Mouse (Mus musculus) olfactory bulb, adult 2 months (tissue): ENCODE measurements at regions not wholly inside any gene's neighbourhood (a gene's known extent, or its start where the extent isn't known, plus 50 kb on each side); places are given as distances from the start of the nearest gene placed in this dataset.

Experiments used
- H3K27ac ChIP-seq: fragments of 200-500 bp; 2 replicates; pipeline ENCODE4 v1.5.1; 2012; ENCODE audit warnings: low read depth, low read length; ENCODE audit not compliant: insufficient read depth
- H3K4me1 ChIP-seq: fragments of 200-500 bp; 2 replicates; pipeline ENCODE4 v1.6.1; 2012; ENCODE audit warnings: low read length; ENCODE audit not compliant: control insufficient read depth, insufficient read depth
- H3K4me3 ChIP-seq: fragments of 200-500 bp; 2 replicates; pipeline ENCODE4 v1.5.1; 2012; ENCODE audit warnings: mild to moderate bottlenecking, low read depth, low read length, moderate library complexity; ENCODE audit not compliant: insufficient read depth
- CTCF ChIP-seq: fragments of 200-500 bp; IDR thresholded peaks from 2 replicates; pipeline ENCODE4 v1.5.1; 2012; ENCODE audit warnings: low read depth, mild to moderate bottlenecking, low read length, moderate library complexity; ENCODE audit not compliant: insufficient read depth
- POLR2A ChIP-seq: fragments of 200-500 bp; IDR thresholded peaks from 2 replicates; pipeline ENCODE4 v1.6.1; 2012; ENCODE audit warnings: mild to moderate bottlenecking, low read depth, low read length, moderate library complexity; ENCODE audit not compliant: insufficient read depth
- WGBS: fragments of 180-500 bp; shearing (Covaris S2); methylation state at CpG from one replicate; pipeline ENCODE4 v1.1.7; 2018; 5-methylcytosine and 5-hydroxymethylcytosine counted together

- H3K4me1 ChIP-seq = no peaks in the 10 kb centered on the region
- no peak for TF ChIP-seq CTCF
- no peak for TF ChIP-seq POLR2A
- WGBS = 54% methylated on average over 1 of the region's 1 CpGs
- no peak overlapping the region for H3K4me3 ChIP-seq
- no peak overlapping the region for H3K27ac ChIP-seq
Measured at GRCm38 (mm10) chr13:92967025-92967610, 122.6 kb downstream of the Mtx3 start.

- TF ChIP-seq CTCF (no peak), POLR2A (no peak)
- H3K27ac ChIP-seq = no peak overlapping the region
- WGBS = 97% methylated on average over 1 of the region's 1 CpGs
- H3K4me3 ChIP-seq = no peak overlapping the region
- H3K4me1 ChIP-seq = no peaks in the 10 kb centered on the region
Measured at GRCm38 (mm10) chr13:92969579-92969978, 125.0 kb downstream of the Mtx3 start.

GRCm38 (mm10) chr13:92972891-92973290 lies 128.3 kb downstream of the Mtx3 start:
- Histone ChIP-seq H3K4me3 (no peak overlapping the region), H3K4me1 (no peaks in the 10 kb centered on the region), H3K27ac (no peak overlapping the region)
- no peak for TF ChIP-seq CTCF
- no peak for TF ChIP-seq POLR2A
- 65% methylated on average over 5 of the region's 5 CpGs for WGBS

GRCm38 (mm10) chr13:92973791-92974190 lies 129.2 kb downstream of the Mtx3 start:
- Histone ChIP-seq H3K4me1 (no peaks in the 10 kb centered on the region), H3K27ac (no peak overlapping the region), H3K4me3 (no peak overlapping the region)
- 74% methylated on average over 4 of the region's 4 CpGs for WGBS
- TF ChIP-seq CTCF (no peak), POLR2A (no peak)

GRCm38 (mm10) chr13:92986719-92987553 lies 142.4 kb downstream of the Mtx3 start:
- H3K27ac ChIP-seq = no peak overlapping the region
- peak overlapping the region; percentile 17; the same call in 1 of the 2 replicates for H3K4me3 ChIP-seq
- H3K4me1 ChIP-seq = peaks cover 15% of the 10 kb centered on the region
- 43% methylated on average over 17 of the region's 17 CpGs for WGBS
- no peak for TF ChIP-seq POLR2A
- peak; percentile 83 for TF ChIP-seq CTCF

- H3K4me1 ChIP-seq = peaks cover 15% of the 10 kb centered on the region
- no peak overlapping the region for H3K4me3 ChIP-seq
- 90% methylated on average over 6 of the region's 6 CpGs for WGBS
- H3K27ac ChIP-seq = peak overlapping the region; percentile 67; the same call in 1 of the 2 replicates
- no peak for TF ChIP-seq CTCF
- TF ChIP-seq POLR2A = no peak
Measured at GRCm38 (mm10) chr13:92987691-92988090, 143.1 kb downstream of the Mtx3 start.

- Histone ChIP-seq H3K4me3 (no peak overlapping the region), H3K27ac (no peak overlapping the region), H3K4me1 (peaks cover 15% of the 10 kb centered on the region)
- no peak for TF ChIP-seq POLR2A
- no peak for TF ChIP-seq CTCF
- WGBS = 69% methylated on average over 9 of the region's 9 CpGs
Measured at GRCm38 (mm10) chr13:92988600-92988999, 144.0 kb downstream of the Mtx3 start.

GRCm38 (mm10) chr13:92990316-92991206 lies 146.0 kb downstream of the Mtx3 start:
- H3K4me1 ChIP-seq = peaks cover 17% of the 10 kb centered on the region
- TF ChIP-seq POLR2A (no peak), CTCF (no peak)
- whole genome bisulfite sequencing = 81% methylated on average over 14 of the region's 14 CpGs
- H3K4me3 ChIP-seq = no peak overlapping the region
- no peak overlapping the region for H3K27ac ChIP-seq
